Mouse (Mus musculus) midbrain, postnatal 0 days (tissue): ENCODE results near the gene Polr1b. TPM values are rescaled to one million over a fixed set of nuclear protein-coding genes. Genes with fewer than 3 reads are reported as not detected.

ENCODE experiments used
- ATAC-seq: fragments of 200-750 bp; cut with Nextera tagmentation; 2 replicates; pipeline ENCODE4 v1.8.0; 2017; ENCODE audit warnings: moderate number of reproducible peaks, mild to moderate bottlenecking, moderate TSS enrichment, moderate library complexity; ENCODE audit not compliant: low FRiP score
- DNase-seq: peaks from one replicate; pipeline ENCODE4 v3.0.0-alpha.2; 2015; ENCODE audit warnings: low spot score
- H3K27ac ChIP-seq: fragments of 300-500 bp; sonication (generic); 2 replicates; pipeline ENCODE4 v1.5.1; 2014; ENCODE audit warnings: low read depth, mild to moderate bottlenecking, low read length, mixed read lengths
- H3K27me3 ChIP-seq: fragments of 300-500 bp; sonication (generic); 2 replicates; pipeline ENCODE4 v1.6.1; 2014; ENCODE audit warnings: low read length, control low read depth, mixed read lengths; ENCODE audit not compliant: insufficient read depth
- H3K36me3 ChIP-seq: fragments of 300-500 bp; sonication (generic); 2 replicates; pipeline ENCODE4 v1.6.1; 2014; ENCODE audit warnings: low read length, control low read depth, mixed read lengths; ENCODE audit not compliant: insufficient read depth
- H3K4me1 ChIP-seq: fragments of 300-500 bp; sonication (generic); 2 replicates; pipeline ENCODE4 v1.6.1; 2014; ENCODE audit warnings: mild to moderate bottlenecking, control low read depth, antibody characterized with exemption, low read length, mixed read lengths; ENCODE audit not compliant: insufficient read depth
- H3K4me2 ChIP-seq: fragments of 300-500 bp; sonication (generic); 2 replicates; pipeline ENCODE4 v1.6.1; 2014; ENCODE audit warnings: low read depth, mild to moderate bottlenecking, low read length, mixed read lengths; ENCODE audit not compliant: poor library complexity, severe bottlenecking
- H3K4me3 ChIP-seq: fragments of 300-500 bp; sonication (generic); 2 replicates; pipeline ENCODE4 v1.5.1; 2014; ENCODE audit warnings: low read depth, mild to moderate bottlenecking, low read length, moderate library complexity
- H3K9ac ChIP-seq: fragments of 300-500 bp; sonication (generic); replicated peaks from 2 replicates; pipeline ENCODE4 v1.6.1; 2014; ENCODE audit warnings: mild to moderate bottlenecking, low read length, moderate library complexity, mixed read lengths; ENCODE audit not compliant: poor library complexity, severe bottlenecking
- H3K9me3 ChIP-seq: fragments of 300-500 bp; sonication (generic); 2 replicates; pipeline ENCODE4 v1.6.1; 2016; ENCODE audit warnings: low read length, control low read depth
- CTCF ChIP-seq: IDR thresholded peaks from 2 replicates; pipeline ENCODE4 v1.5.1; 2016; ENCODE audit warnings: antibody characterized with exemption, mild to moderate bottlenecking
- WGBS: fragments of 180-500 bp; shearing (Covaris S2); extraction: QIAGEN DNeasy Blood & Tissue Kit; methylation state at CpG from one replicate; pipeline ENCODE4 v1.1.7; 2014; 5-methylcytosine and 5-hydroxymethylcytosine counted together
- polyA plus RNA-seq: library from polyadenylated mRNA; unstranded; fragments of >200 nt; fragmentation: Nextera tagmentation; extraction: Ambion mirVana; gene quantifications from 2 replicates; pipeline ENCODE4 v1.2.1, GENCODE M21; 2015
- total RNA-seq: library from RNA; depleted of rRNA; stranded (reverse); fragments of >200 nt; gene quantifications from 2 replicates; pipeline ENCODE4 v1.2.3, GENCODE M21; 2014; rRNA removed

Polr1b gene
- 23.1 and 25.9 TPM in 2 replicates for total RNA-seq
- 10.4 and 11.1 TPM in 2 replicates for polyA plus RNA-seq

- H3K9me3 ChIP-seq: no peaks in the 10 kb centered on the region
- H3K27me3 ChIP-seq: no peaks in the 10 kb centered on the region
- H3K9ac ChIP-seq: peak within 1 kb of the TSS; percentile 59
- H3K4me1 ChIP-seq: 0 out of 2 replicates have a peak, but pooled peaks cover 3% of the 10 kb centered on the region
- peak within 1 kb of the TSS; percentile 76 for H3K4me3 ChIP-seq
- WGBS: under 1% methylated on average over 35 of the region's 35 CpGs
- H3K36me3 ChIP-seq: peaks cover 15% of the 10 kb centered on the region
- DNase-seq: peak; percentile 96
- 0 out of 2 replicates have a peak within 1 kb of the TSS, but pooled peaks have one; percentile 3 for H3K27ac ChIP-seq
- ATAC-seq: peak; percentile 98
- peak within 1 kb of the TSS; percentile 89 for H3K4me2 ChIP-seq
- no peak for TF ChIP-seq CTCF
Observed at GRCm38 (mm10) chr2:129100784-129101310, at the start of gene Polr1b. Polr1b (plus strand) TSS chr2:129100995.

- 74% methylated on average over 4 of the region's 4 CpGs for WGBS
- H3K27me3 ChIP-seq: no peaks in the 10 kb centered on the region
- H3K4me3 ChIP-seq: no peak overlapping the region
- no peak for TF ChIP-seq CTCF
- H3K27ac ChIP-seq: no peak overlapping the region
- no peak overlapping the region for H3K9ac ChIP-seq
- no peaks in the 10 kb centered on the region for H3K36me3 ChIP-seq
- DNase-seq (no peak), ATAC-seq (no peak)
- no peaks in the 10 kb centered on the region for H3K9me3 ChIP-seq
- H3K4me1 ChIP-seq: no peaks in the 10 kb centered on the region
- H3K4me2 ChIP-seq: no peak overlapping the region
Observed at GRCm38 (mm10) chr2:129052451-129052983, 48.3 kb upstream of the Polr1b start.

GRCm38 (mm10) chr2:129055741-129056140, 45.1 kb upstream of the Polr1b start:
- Histone ChIP-seq H3K4me1 (no peaks in the 10 kb centered on the region), H3K27ac (no peak overlapping the region), H3K9me3 (no peaks in the 10 kb centered on the region), H3K9ac (no peak overlapping the region), H3K27me3 (no peaks in the 10 kb centered on the region), H3K36me3 (no peaks in the 10 kb centered on the region), H3K4me2 (no peak overlapping the region), H3K4me3 (no peak overlapping the region)
- DNase-seq (no peak), ATAC-seq (no peak)
- TF ChIP-seq CTCF: no peak
- WGBS: 91% methylated on average over 6 of the region's 6 CpGs

GRCm38 (mm10) chr2:129056597-129056996, 44.2 kb upstream of the Polr1b start:
- 42% methylated on average over 9 of the region's 9 CpGs for WGBS
- no peak for ATAC-seq
- H3K27ac ChIP-seq: no peak overlapping the region
- H3K9ac ChIP-seq: no peak overlapping the region
- peak; percentile 53 for TF ChIP-seq CTCF
- H3K36me3 ChIP-seq: no peaks in the 10 kb centered on the region
- no peaks in the 10 kb centered on the region for H3K4me1 ChIP-seq
- no peak overlapping the region for H3K4me3 ChIP-seq
- H3K9me3 ChIP-seq: no peaks in the 10 kb centered on the region
- H3K4me2 ChIP-seq: no peak overlapping the region
- DNase-seq: no peak
- no peaks in the 10 kb centered on the region for H3K27me3 ChIP-seq

DNA sequence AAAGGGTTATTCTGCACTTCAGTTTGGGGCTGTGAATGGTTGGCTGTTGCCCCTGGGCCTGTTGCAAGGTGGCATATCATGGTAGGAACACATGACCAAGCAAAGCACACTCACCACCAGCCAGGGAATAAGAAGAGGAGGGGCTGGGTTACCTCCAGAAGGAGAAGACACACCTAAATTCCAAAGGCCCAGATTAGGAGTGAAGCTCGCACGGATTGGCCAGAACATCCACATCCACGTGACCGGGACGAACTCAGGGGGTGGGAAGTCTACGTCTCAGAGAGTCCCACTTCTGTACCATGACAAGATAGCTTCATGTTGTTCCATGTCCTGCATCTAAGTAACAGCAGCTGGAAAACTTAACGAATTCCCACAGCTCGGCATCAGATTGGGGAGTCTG, 43.5 kb upstream of the Polr1b start:
- Histone ChIP-seq H3K9me3 (no peaks in the 10 kb centered on the region), H3K36me3 (no peaks in the 10 kb centered on the region), H3K27me3 (no peaks in the 10 kb centered on the region), H3K9ac (no peak overlapping the region), H3K4me2 (no peak overlapping the region), H3K4me1 (no peaks in the 10 kb centered on the region), H3K4me3 (no peak overlapping the region), H3K27ac (no peak overlapping the region)
- DNase-seq: no peak
- no peak for TF ChIP-seq CTCF
- 95% methylated on average over 8 of the region's 8 CpGs for WGBS
- ATAC-seq: no peak

- WGBS: 90% methylated on average over 6 of the region's 6 CpGs
- no peaks in the 10 kb centered on the region for H3K9me3 ChIP-seq
- ATAC-seq: no peak
Observed at GRCm38 (mm10) chr2:129057920-129058361, 42.9 kb upstream of the Polr1b start.

More at GRCm38 (mm10) chr2:129057920-129058361, 42.9 kb upstream of the Polr1b start:
- H3K36me3 ChIP-seq: no peaks in the 10 kb centered on the region
- H3K27ac ChIP-seq: no peak overlapping the region
- no peak overlapping the region for H3K4me3 ChIP-seq
- TF ChIP-seq CTCF: no peak
- no peaks in the 10 kb centered on the region for H3K4me1 ChIP-seq
- H3K27me3 ChIP-seq: no peaks in the 10 kb centered on the region
- H3K9ac ChIP-seq: no peak overlapping the region
- no peak overlapping the region for H3K4me2 ChIP-seq
- DNase-seq: no peak
